Mouse (Mus musculus) megakaryocyte-erythroid progenitor cell, adult 5-6 weeks (primary cell): ENCODE results near the gene Mest. TPM values are rescaled to one million over a fixed set of nuclear protein-coding genes. Genes with fewer than 3 reads are reported as not detected.
A peak's percentile ranks its signal among the peaks of the same experiment; 100 is the strongest.

Experiments used
- ATAC-seq: replicated peaks from 2 replicates; pipeline ENCODE4 v1.8.0; 2016; ENCODE audit warnings: mild to moderate bottlenecking, inconsistent platforms; ENCODE audit not compliant: severe bottlenecking, poor library complexity, low FRiP score, low TSS enrichment
- total RNA-seq, 2 experiments: library from RNA; stranded (forward) in 1 of 2; stranded (reverse) in 1 of 2; fragments of 200-1000, 215-1000 nt in 1 of 2; fragments of >200 nt in 1 of 2; fragmentation: Nextera tagmentation in 1 of 2; gene quantifications; 2 replicates each; pipeline ENCODE4 v1.2.3; 2014 to 2017

Gene Mest
- not detected in 2 replicates for total RNA-seq (2014; fragmentation: Nextera tagmentation)
- 0.94 TPM in 1 of 2 replicates, not detected in the other for total RNA-seq (2017)

GRCm38 (mm10) chr6:30723331-30723730, at the start of gene Mest:
Mest (plus strand) TSS chr6:30723547.
- ATAC-seq: no peak

DNA sequence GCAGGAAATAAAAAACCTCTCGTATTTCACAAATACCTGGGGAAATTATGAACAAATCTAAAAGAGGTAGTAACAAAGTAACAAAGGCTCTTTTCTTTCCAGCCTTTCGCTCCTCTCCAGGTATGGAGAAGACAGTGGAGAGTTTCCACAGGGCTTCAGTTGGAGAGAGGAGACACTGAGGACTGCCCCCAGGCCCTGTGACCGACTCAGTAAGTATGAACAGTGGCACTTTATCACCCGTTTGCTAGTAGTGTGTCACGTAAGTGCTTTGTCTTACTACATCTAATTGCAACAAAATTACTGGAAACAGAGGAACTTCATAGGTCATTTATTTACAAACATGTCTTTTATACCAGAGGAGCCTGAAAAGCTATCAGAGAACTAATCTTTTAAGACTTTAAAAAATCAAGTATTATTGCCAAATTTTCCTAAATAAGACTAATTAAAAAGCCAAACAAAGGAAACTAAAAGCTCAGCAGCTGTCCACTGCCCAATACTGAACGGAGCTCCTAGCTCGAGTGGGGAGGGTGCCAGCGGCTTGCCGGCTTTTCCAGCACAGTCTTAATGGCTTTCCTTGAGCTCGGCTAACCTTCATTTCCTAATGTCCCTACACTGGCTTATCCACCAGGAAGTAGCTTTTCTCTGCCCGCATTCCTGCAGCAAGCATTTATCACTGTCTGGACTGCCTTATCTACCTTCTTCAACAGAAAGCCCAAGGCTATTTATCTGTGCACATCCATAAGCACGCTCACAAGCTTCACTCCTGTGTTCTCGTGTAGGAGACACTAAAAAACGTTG, 49.4 kb upstream of the Mest start:
- ATAC-seq: peak; percentile 58

DNA sequence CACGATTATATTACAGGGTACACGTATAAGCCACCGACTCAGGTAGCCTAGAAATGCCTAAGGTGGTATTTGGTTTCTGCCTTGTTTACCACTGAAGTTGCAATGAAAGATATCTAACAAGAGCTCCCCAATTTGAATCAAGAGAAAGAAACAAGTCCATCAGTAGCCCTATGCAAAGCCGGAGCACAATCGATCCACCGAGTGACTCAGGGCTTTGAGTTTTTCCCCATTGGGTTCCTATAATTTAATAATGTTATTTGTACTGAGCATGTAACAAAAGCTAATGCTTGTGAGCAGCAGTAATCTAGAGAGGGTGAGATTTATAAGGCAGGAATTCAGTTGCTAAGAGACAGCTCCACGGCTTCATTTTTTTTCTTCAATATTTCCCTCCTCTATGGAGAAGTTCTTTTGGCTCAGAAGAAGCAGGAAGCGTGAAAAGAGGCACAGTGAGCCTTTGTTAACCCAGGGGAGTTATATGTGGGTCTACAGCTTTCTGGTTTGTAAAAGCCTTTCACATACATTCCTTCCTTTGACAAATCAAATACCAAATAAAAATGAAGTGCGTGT, 48.5 kb upstream of the Mest start:
- ATAC-seq: no peak

DNA sequence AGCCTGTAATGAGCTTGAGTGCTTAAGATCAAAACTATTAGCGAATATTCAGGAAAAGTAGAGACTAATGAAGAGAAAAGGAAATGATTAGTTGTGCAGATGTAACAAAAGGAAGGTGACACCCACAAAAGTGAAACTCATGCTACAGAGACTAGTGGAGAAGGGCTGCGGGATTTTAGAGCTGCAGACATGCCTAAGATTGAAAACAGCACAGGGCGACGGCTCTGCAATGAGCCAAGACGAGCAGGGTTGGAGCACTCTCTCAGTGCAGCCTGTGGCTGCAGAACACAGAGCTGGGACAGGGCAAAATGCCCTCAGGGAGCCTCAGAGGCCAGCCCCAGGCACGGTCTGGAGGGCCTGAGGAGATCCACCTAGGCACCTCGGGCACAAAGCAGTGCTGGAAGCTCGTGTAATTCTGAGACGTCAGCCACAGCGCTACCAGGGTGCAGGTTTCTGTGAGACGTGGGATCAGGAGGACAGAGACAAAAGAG, 48.0 kb upstream of the Mest start:
- ATAC-seq: no peak; the same call in 1 of the 2 replicates

DNA sequence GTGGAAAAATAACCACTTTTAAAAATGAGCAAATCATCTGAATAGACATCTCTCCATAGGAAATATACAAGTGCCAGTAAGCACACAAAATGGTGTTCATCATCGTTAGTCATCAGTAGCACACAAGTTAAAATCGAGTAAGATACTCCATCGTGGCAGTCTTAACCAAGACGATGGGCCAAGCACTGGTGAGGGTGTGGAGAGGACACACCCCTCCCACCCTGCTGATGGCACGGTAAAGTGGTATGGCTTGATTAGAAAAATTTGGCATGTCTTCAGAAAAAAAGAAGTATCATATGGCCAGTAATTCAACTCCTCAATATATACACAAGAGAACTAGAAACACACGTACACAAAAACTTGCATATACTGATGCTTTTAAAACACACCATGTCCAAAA, 46.8 kb upstream of the Mest start:
- peak; percentile 86 for ATAC-seq

- no peak for ATAC-seq
Measured at GRCm38 (mm10) chr6:30677591-30677990, 45.8 kb upstream of the Mest start.

- no peak for ATAC-seq
Measured at GRCm38 (mm10) chr6:30678482-30678881, 44.9 kb upstream of the Mest start.

GRCm38 (mm10) chr6:30679567-30679966, 43.8 kb upstream of the Mest start:
- no peak for ATAC-seq

GRCm38 (mm10) chr6:30680442-30680841, 42.9 kb upstream of the Mest start:
- ATAC-seq: no peak

DNA sequence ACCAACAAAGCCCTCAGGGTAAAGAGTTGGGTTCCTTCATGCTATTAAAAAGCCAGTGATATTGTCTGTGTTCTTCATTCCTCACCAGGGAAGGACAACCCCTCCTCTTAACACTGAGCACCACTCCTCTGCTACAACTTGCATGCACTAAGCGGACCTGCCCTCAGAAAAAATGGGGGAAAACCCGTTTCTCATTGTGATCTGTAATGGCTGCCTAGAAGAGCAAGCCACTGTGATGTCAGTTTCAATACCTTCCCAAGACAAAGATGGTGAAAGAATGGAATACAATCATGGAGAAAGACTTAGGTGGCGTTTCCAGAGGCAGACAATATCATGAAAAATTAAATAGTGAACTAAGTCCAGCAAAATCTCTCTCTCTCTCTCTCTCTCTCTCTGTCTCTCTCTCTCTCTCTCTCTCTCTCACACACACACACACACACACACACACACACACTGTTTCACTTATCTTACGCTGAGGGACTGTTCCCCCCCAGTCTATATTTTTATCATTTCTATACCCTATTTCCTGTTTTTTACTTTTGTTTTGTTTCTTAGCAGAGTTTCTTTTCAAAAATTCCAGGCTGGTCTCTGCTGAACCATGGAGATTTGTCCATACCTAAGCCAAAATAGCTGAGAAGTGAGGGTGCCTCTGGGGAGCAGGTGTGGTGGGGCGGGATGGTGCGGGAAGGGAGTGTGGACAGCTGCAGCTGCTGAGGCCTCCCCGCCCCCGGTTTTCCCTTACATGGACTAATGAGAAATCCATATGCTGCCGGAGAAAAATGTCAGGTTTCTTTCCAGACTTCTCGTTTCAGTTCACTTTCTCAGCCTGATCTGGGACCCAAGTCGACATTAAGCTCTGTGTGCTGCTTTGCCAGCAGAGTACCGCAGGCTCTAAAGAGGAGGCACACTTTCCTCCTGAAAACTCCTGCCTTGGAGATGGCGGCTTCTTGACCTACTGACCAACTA, 41.1 kb upstream of the Mest start:
- peak; percentile 65; the same call in 1 of the 2 replicates for ATAC-seq

DNA sequence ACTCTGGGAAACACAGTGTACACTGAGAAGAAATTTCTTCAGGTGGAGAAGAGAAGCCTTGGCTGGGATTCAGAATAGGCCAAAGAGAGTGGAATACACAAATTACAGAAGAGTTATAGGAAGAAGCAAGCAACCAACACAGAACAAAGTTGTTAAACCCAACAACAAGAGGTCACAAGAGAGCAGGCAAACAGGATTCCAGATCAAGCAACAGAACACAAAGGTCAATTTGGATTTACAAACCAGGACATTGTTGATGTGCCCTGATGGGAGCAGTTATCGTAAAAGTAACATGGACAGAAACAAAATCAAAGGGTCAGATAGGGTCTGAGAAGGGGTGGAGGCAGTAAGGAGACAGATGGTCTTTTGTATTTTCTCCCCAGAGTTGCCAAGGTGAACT, 38.8 kb upstream of the Mest start:
- no peak for ATAC-seq

DNA sequence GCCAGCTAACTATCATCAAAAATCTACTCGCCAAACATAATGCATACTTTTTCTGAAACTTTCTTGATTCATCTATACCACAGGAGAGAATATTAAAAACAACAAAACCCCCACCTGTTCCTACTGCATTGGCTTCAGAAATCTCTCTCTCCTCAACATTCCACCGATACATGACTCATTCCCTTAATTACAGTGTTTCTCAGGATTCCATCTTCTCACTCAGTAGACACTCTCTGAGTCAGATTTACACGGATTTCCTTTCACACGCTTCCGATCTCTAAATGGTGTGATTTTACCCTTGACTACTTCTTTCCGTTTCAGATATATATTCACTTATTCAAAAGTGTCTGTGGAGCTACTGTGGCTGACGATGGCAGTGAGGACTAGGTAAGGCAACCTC, 36.1 kb upstream of the Mest start:
- ATAC-seq: no peak

GRCm38 (mm10) chr6:30692826-30693225, 30.5 kb upstream of the Mest start:
- ATAC-seq: no peak

DNA sequence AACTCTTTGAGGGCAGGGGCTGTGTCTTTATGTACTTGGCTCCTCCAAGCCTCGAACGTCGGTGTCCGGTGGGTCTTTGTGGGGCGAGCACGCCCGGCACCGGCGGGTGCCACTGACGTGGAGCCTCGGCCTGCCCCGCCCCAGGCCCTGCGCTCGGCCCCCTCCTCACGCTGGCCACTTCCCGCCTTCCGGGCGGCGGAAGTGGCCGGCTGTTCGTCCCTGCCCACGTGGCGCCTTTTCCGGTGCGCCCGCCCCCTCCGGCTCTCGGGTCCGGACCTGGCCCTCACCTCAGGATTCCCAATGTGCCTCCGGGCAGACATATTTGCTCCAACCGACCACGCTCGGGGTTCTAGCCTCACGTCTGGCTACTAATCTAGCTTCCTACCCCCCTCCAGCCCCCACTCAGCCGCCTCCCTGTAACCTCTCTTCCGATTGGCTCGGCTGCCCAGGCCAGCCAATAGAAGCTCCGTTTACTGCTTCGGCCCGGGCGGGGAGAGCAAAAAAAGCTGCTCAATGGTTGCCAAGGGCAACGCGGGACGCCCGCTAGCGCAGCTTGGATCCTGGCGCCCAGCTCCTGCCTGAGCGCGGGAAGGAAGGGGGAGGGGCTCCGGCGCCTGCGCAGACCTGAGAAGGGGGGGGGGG, 29.9 kb upstream of the Mest start, which contains the start of gene Cep41:
Gene Cep41, minus strand, starts transcription at position 400 of the 642 bp plus-strand sequence.
- ATAC-seq: peak; percentile 97

DNA sequence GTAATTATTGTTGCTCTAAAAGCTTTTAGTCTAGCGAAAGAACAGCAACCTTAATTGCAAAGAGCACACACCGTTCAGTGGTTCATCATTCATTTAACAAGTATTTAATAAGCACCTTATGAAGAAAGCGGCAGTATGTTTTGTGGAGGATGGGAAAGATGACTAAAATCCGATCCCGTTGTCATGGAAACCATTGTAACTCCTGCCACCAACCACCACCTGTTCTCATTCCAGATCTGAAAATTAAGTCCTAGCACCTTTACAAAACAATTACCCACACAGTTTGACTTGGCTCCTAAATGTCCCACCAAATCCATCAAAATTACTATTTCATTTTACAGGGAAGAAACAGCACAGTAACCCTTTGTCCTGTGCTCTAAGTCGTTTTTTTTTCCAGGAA, 29.1 kb upstream of the Mest start:
- ATAC-seq: no peak

- ATAC-seq: no peak
Measured at GRCm38 (mm10) chr6:30695124-30695523, 28.2 kb upstream of the Mest start.

DNA sequence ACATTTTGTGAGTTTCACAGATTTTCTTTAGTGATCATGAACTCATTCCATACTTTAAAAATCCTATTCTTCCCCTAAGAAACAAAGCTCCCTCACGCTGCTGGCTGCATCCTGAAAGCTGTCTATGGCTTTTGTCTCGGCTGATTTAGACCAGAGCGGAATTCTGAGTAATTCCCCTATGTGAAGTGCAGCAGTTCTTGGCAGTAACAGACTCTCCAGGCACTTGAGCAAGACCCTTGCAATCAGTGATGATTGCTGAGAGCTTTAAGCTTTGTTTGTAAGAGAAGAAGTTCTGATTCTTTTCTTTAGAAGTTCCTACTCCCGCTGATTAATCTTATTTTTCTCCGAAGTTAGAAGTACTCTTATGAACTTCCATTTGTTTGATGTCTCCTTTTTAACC, 25.9 kb upstream of the Mest start:
- ATAC-seq: no peak

GRCm38 (mm10) chr6:30698036-30698435, 25.3 kb upstream of the Mest start:
- no peak for ATAC-seq

- ATAC-seq: no peak
Measured at GRCm38 (mm10) chr6:30700182-30700581, 23.2 kb upstream of the Mest start.
